Mouse (Mus musculus) gastrocnemius, postnatal 10 days (tissue): ENCODE results near the gene Vps52. TPM values are rescaled to one million over a fixed set of nuclear protein-coding genes. Genes with fewer than 3 reads are reported as not detected.

Experiments
- DNase-seq: peaks from one replicate; pipeline ENCODE4 v3.0.0; 2021; ENCODE audit warnings: mixed read lengths
- total RNA-seq, 2 experiments: library from RNA; stranded (reverse); gene quantifications; 2 replicates each; pipeline ENCODE4 v1.2.3; 2021

Gene Vps52
- total RNA-seq, 2 experiments from 2014 or later, result 30.3 to 33.2 TPM

DNA sequence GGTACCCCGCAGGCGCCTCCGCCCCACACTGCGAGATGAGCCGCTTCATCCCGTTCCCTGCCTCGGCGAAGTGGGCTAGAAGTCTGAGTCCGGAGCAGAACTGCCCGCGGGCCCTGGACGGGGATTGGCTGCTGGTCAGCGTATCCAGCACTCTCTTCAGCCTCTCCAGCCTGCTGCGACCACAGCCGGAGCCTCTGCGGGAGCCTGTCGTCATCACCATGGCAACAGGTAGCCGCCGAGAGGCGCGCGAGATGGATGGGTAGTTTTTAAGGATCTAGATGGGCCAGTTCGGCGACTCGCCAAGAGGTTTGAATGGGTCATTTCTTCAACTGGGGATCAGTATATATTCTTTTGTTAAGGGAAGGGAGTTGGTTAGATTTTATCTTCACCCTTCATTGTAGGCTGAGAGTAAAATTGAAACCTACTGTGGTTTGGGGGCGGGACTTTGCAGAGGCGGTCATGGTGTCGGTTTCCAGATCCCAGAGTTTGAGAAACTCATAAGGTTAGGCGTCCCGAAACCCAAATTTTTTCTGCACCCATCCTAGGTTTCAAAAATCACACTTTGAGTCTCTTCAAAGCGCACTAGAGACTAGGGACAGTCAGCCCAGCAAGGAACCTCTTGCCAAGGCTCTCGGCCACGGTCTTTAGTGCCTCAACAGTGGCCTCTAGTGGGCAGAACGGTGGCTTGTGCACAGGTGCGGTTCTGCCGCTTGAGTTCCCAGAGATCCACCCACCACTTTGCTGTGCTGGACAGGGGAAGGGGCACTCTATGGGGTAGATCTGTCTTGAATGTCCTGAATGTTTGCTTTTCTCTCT is 35.1 kb upstream of the Vps52 start:
- DNase-seq, result peak; percentile 84

- no peak for DNase-seq
Measured at GRCm38 (mm10) chr17:33921361-33921760, 34.3 kb upstream of the Vps52 start.

GRCm38 (mm10) chr17:33924577-33925283 is 30.9 kb upstream of the Vps52 start:
- DNase-seq, result peak; percentile 43

- no peak for DNase-seq
Measured at GRCm38 (mm10) chr17:33925406-33926116, 30.1 kb upstream of the Vps52 start.

- DNase-seq, result no peak
Measured at GRCm38 (mm10) chr17:33926207-33926932, 29.2 kb upstream of the Vps52 start.

DNA sequence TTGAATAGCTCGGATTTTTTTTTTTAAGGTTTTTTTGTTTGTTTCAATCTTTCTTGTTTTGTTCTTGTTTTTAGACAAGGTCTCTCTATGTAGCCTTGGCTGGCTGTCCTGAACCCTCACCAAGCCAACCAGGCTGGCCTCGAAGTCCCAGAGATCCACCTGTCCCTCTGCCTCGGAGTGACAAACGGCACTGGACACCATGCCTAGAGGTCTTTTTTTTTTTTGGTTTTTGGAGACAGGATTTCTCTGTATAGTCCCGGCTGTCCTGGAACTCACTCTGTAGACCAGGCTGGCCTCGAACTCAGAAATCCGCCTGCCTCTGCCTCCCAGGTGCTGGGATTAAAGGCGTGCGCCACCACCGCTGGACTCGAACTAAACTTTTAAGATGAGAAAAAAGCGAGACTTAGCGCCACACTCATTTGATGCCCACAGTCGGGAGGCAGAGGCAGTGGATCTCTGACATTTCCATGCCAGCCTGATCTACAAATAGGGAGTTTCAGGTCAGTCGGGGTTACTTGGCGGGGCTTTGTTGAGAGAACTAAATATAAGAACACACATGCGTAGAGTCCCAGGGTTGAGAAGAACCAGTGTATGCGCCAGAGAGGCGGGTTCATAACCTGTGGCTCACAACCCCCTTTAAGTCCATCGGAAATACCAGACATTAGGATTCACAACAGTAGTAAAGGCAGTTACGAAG is 27.2 kb upstream of the Vps52 start:
- DNase-seq, result no peak

DNA sequence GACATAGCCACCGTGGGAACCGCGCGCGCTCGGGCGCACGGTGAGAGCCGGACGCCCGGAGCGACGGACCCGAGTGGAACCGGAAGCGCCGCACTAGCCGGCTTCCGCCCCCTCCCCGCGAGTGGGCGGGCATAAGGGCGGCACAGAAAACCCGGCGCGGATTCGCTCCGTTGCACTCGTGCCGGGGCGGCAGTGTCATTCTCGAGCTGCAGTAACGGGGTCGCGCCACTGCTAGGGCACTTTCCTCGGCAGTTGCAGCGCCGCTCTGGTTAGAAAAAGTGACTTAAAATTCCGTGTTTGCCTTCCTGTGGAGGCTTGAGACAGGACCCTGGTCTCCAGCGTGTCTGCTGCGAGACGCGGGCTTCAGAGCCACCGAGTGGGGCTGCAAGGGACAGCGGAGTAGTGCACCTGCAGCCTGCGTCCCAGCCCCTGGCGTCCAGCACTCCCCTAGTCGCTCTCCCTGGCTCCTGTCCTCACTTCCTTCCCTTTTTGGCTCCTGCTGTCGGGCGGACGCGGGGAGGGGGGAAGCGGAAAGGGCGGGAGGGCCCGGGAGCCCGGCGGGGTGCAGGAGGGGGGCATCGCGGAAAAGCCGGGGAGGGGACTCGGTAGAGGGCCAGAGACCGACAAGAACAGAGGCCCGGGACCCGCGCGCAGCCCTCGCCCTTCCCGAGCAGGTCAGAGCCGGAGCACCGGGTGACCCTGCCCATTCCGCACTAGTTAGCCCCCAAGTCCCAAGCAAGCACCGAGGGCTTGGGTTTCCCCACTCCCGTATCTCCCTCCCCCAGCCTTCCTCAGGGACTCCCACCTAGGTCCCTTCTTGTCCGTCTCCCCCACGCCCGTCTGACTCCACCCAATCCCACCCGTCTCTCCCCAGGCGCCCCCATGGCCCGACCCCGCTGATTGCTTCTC is 26.0 kb upstream of the Vps52 start, which contains the start of gene Rgl2:
Gene Rgl2 (plus strand): TSS at position 173 of the 909 bp plus-strand sequence.
- DNase-seq, result peak; percentile 95

- DNase-seq, result no peak
Measured at GRCm38 (mm10) chr17:33930280-33931158, 25.1 kb upstream of the Vps52 start.

DNA sequence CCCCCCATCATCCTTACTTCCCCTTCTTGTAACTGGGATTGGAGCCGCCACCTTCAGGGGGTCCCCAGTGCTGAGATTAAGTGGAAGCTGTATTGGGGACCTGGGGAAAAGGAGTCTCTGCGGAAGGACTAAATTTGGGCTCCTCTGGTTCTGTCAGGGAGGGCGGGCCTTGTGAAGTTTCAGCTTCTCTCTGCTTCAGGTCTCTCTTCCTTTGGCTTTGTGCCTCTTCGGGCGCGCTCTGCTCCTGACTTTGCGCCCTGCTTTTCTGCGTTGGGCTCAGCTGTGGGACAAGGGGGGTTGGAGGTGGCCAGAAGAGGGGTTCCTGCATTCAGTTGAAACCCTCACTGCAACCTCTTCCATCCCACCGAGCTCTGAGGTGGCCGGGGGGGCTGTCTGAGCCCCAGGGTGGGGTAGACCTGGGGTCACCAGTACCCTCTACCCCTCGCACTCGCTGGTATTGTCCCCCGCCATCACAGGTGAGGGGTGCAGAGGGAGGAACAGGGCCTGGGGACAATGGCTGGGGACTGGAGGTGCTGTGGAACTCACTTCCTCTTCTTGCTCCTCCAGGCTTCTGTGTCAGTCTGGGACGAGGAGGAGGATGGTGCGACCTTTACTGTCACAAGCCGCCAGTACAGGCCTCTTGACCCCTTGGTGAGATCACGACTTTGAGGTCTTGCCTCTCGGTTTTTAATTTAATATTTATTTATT is 24.3 kb upstream of the Vps52 start:
- DNase-seq, result no peak

- DNase-seq, result no peak
Measured at GRCm38 (mm10) chr17:33931947-33932346, 23.7 kb upstream of the Vps52 start.

GRCm38 (mm10) chr17:33932448-33932847 is 23.2 kb upstream of the Vps52 start:
- DNase-seq, result no peak

DNA sequence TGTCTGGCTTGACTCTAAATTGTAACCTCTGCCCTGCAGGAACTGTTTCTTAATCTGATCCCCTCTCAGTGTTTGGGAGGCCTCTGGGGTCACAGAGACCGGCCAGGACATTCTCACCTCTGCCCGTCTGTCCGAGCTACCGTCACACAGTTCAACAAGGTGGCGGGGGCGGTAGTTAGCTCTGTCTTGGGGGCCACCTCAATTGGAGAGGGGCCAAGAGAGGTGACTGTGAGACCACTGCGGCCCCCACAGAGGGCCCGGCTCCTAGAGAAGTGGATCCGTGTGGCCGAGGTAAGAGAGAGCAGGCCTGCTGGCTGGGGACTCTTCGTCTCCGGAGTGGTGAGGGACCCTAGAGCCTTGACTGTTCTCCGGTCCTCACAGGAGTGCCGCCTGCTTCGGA is 22.6 kb upstream of the Vps52 start:
- DNase-seq, result no peak

DNA sequence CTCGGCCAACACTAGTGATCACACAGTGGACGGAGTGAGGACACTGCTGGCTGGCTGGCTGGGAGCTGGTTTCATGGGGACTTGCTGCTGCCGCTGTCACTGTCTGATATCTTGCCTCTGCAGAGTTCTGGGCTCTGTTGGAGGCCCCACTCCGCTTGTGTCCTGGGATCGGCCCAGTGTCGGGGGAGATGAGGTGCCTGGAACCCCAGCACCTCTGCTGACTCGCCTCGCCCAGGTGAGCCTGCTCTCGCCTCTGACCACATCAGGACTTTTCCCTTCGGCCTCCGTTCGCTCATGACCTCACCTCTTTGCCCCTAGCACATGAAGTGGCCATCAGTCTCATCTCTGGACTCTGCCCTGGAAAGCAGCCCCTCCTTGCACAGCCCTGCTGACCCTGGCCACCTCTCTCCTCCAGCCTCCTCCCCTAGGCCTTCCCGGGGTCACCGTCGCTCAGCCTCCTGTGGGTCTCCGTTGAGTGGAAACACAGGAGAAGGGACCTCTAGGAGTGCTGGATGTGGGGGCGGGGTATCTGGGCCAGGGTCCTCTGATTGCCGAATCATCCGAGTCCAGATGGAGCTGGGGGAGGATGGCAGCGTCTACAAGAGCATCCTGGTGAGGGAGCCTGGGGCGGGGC is 20.1 kb upstream of the Vps52 start:
- DNase-seq, result no peak

DNA sequence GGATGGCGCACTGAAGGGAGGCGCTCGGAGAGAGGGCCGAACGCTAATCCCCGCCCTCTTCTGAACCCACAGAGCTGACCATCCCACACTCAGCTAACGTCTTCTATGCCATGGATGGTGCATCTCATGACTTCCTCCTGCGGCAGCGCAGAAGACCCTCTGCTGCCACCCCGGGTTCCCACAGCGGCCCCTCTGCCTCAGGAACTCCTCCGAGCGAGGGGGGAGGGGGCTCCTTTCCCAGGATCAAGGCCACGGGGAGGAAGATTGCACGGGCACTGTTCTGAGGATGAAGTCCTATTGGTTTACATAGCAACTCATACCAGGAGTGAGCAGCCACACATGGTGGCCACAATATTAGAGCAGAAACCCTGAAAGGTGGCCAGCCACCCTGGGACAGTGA is 18.6 kb upstream of the Vps52 start:
- no peak for DNase-seq

GRCm38 (mm10) chr17:33938783-33939182 is 16.8 kb upstream of the Vps52 start:
- no peak for DNase-seq

GRCm38 (mm10) chr17:33940206-33940805 is 15.3 kb upstream of the Vps52 start, which contains the start of the genes Pfdn6 and Wdr46:
Gene Pfdn6, minus strand, starts transcription at chr17:33940343.
Gene Wdr46, plus strand, starts transcription at chr17:33940660.
- peak; percentile 92 for DNase-seq

GRCm38 (mm10) chr17:33940981-33941380 is 14.6 kb upstream of the Vps52 start:
- no peak for DNase-seq

DNA sequence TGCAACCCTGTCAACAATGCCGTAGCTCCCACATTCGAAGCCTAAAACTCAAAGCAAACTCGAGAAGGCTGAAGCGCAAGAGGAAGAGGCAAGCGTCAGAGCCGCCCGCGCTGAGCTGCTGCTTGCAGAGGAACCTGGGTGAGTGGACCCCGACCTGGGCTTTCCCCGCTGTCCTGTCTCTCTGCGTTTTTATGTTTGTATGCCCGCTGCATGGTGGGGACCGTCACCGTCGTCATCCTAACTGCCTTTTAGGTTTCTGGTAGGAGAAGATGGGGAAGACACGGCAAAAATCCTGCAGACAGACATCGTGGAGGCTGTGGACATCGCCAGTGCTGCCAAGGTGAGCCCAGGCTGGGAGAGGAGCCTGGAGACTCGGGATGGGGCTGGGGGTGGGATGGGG is 14.2 kb upstream of the Vps52 start:
- DNase-seq, result no peak
